Mouse (Mus musculus): ENCODE measurements around the gene Igf2. TPM values are rescaled to one million over a fixed set of nuclear protein-coding genes. Genes with fewer than 3 reads are reported as not detected.

Igf2 gene
- polyA plus RNA-seq (2015; fragmentation: Nextera tagmentation; extraction: Ambion mirVana): 1,178 and 1,276 TPM in 2 replicates

DNA sequence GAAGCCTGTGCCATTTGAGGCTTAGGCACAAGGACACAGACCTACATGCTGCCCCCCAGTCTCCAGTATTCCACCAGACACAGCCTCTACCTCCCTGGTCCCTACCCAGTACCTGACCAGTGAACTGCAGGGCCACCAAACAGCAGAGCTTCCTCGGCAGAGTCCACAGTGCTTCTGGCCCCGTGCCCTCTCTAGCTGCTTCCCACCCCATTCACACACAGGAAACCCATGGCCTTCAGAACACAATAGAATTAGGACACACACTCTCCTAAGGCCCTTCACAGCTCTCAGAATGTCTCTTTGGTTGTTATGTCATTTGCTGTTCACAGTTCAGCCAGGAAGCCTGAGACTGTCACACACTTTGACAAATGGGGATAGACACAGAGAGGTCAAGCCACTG lies at the start of gene Igf2:
TSS of gene Igf2 (minus strand) at position 158 of the 400 bp plus-strand sequence.
- WGBS: 68% methylated on average over 2 of the region's 2 CpGs
- H3K36me3 ChIP-seq: peaks cover 10% of the 10 kb centered on the region; the same call in 1 of the 2 replicates
- H3K27ac ChIP-seq: peak within 1 kb of the TSS; percentile 53
- peak within 1 kb of the TSS; percentile 5; the same call in 1 of the 2 replicates for H3K4me3 ChIP-seq
- peaks cover 14% of the 10 kb centered on the region for H3K4me1 ChIP-seq (replicated peaks)
- H3K27me3 ChIP-seq: peaks cover 45% of the 10 kb centered on the region
- H3K9ac ChIP-seq: no peak within 1 kb of the TSS
- peak within 1 kb of the TSS; percentile 78; the same call in 1 of the 2 replicates for H3K4me2 ChIP-seq
- no peak; the same call in 1 of the 2 replicates for ATAC-seq (replicated peaks; ENCODE audit: insufficient number of reproducible peaks, insufficient read depth, low FRiP score, low read depth)
- H3K9me3 ChIP-seq (replicated peaks): peaks cover 22% of the 10 kb centered on the region

DNA sequence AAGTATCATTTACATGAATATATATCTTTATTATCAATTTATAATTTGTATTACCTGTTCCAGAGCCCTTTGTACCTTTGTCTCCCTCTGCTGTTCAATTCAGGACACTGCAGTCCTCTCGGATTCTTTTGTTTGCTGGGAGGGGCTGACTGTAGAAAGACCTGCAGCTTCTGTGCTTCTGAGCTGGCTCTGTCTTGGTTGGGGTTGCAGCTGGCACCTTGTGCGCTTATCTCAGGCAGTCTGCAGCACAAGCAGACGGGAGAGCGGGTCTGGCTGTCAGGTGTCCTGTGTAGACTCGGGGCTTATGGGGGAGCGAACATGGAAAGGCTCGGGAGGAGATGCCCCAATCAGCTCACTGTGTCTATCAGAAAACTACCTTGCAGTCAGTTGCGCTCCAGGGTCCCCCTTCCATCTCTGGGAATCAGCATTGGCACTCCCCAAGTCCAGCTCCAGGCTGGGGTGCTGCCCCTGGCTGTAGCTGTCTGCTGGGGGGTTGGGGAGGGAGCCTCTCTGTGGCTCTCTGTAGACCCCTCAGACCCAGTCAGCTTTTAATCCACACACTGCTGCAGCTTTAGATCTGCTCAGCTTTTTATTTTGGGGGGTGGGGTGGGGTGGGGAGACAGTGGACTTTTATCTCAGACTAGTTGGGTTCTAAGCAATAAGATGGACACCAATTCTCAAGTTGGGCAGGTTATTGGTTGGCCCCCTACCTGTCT lies 48.3 kb upstream of the Igf2 start:
- Histone ChIP-seq H3K36me3 (no peaks in the 10 kb centered on the region), H3K9ac (peak overlapping the region; percentile 48; the same call in 1 of the 2 replicates), H3K9me3 (replicated peaks) (no peaks in the 10 kb centered on the region), H3K4me2 (peak overlapping the region; percentile 57), H3K4me1 (replicated peaks) (peaks cover 2% of the 10 kb centered on the region), H3K27me3 (0 out of 2 replicates have a peak, but pooled peaks cover 4% of the 10 kb centered on the region), H3K4me3 (peak overlapping the region; percentile 27), H3K27ac (no peak overlapping the region)
- 12% methylated on average over 8 of the region's 8 CpGs for WGBS
- no peak; the same call in 1 of the 2 replicates for ATAC-seq (replicated peaks; ENCODE audit: insufficient number of reproducible peaks, insufficient read depth, low FRiP score, low read depth)

DNA sequence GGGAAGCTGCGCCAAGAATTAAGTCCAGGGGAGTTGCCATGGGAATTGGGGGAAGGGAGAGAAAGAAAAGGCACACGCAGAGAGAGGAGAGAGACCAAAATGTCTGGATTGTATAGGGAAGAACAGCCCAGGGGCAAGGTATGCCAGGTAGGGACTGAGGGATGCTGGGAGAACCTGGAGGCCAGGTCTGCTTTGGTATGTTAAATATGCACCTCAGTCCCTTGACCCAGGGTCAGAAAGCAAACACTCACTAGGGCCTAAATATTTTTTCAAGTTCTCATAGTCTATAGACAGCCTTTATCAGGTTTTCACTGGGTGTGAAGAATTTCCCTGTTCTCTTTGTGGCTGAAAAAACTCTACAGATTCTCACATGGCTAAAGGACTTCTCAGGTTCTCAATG lies 40.3 kb upstream of the Igf2 start:
- Histone ChIP-seq H3K27ac (no peak overlapping the region), H3K4me2 (no peak overlapping the region), H3K27me3 (no peaks in the 10 kb centered on the region), H3K9me3 (replicated peaks) (no peaks in the 10 kb centered on the region), H3K9ac (no peak overlapping the region), H3K36me3 (no peaks in the 10 kb centered on the region), H3K4me3 (no peak overlapping the region), H3K4me1 (replicated peaks) (no peaks in the 10 kb centered on the region)
- no peak for ATAC-seq (replicated peaks; ENCODE audit: insufficient number of reproducible peaks, insufficient read depth, low FRiP score, low read depth)
- 76% methylated on average over 2 of the region's 2 CpGs for WGBS

GRCm38 (mm10) chr7:142699334-142699860 lies 32.8 kb upstream of the Igf2 start:
- H3K9ac ChIP-seq: no peak overlapping the region
- no peak overlapping the region for H3K4me3 ChIP-seq
- H3K4me2 ChIP-seq: no peak overlapping the region
- H3K27me3 ChIP-seq: no peaks in the 10 kb centered on the region
- no peaks in the 10 kb centered on the region for H3K4me1 ChIP-seq (replicated peaks)
- WGBS: 53% methylated on average over 5 of the region's 5 CpGs
- no peak overlapping the region for H3K27ac ChIP-seq
- H3K9me3 ChIP-seq (replicated peaks): no peaks in the 10 kb centered on the region
- no peaks in the 10 kb centered on the region for H3K36me3 ChIP-seq
- no peak for ATAC-seq (replicated peaks; ENCODE audit: insufficient number of reproducible peaks, insufficient read depth, low FRiP score, low read depth)

GRCm38 (mm10) chr7:142678611-142679010 lies 12.0 kb upstream of the Igf2 start:
- no peaks in the 10 kb centered on the region for H3K27me3 ChIP-seq
- H3K4me1 ChIP-seq (replicated peaks): peaks cover 2% of the 10 kb centered on the region; the same call in 1 of the 2 replicates
- no peaks in the 10 kb centered on the region for H3K36me3 ChIP-seq
- H3K4me2 ChIP-seq: no peak overlapping the region
- H3K9ac ChIP-seq: no peak overlapping the region
- 78% methylated on average over 3 of the region's 3 CpGs for WGBS
- no peaks in the 10 kb centered on the region for H3K9me3 ChIP-seq (replicated peaks)
- no peak overlapping the region for H3K4me3 ChIP-seq
- ATAC-seq (replicated peaks; ENCODE audit: insufficient number of reproducible peaks, insufficient read depth, low FRiP score, low read depth): no peak
- H3K27ac ChIP-seq: no peak overlapping the region

GRCm38 (mm10) chr7:142675644-142676043 lies 9.0 kb upstream of the Igf2 start:
- Histone ChIP-seq H3K9ac (no peak overlapping the region), H3K36me3 (no peaks in the 10 kb centered on the region), H3K4me3 (no peak overlapping the region), H3K27me3 (no peaks in the 10 kb centered on the region), H3K4me2 (no peak overlapping the region), H3K9me3 (replicated peaks) (0 out of 2 replicates have a peak, but pooled peaks cover 9% of the 10 kb centered on the region), H3K4me1 (replicated peaks) (peaks cover 2% of the 10 kb centered on the region; the same call in 1 of the 2 replicates), H3K27ac (no peak overlapping the region)
- ATAC-seq (replicated peaks; ENCODE audit: insufficient number of reproducible peaks, insufficient read depth, low FRiP score, low read depth): no peak
- WGBS: 10% methylated on average over 3 of the region's 3 CpGs

DNA sequence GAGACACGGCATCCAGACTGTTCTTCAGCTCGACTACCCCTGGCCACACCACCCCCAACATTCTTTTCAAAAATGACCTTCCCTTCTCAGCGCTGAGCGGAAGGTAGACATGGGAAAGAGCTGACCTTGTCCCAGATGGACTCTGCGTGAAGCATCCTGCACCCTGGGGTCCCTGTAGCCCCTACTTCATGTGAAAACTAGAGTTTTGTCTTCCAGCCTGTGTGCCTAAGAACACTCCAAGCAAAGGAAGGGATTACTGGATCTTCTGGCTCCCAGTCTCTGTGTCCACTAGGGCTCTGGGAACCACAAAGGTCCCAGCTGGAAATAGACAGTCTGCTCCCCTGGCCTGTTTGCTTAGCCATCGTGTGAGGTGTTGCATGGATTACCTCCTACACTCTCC lies 8.5 kb upstream of the Igf2 start:
- peaks cover 13% of the 10 kb centered on the region for H3K9me3 ChIP-seq (replicated peaks)
- H3K27me3 ChIP-seq: no peaks in the 10 kb centered on the region
- no peak overlapping the region for H3K27ac ChIP-seq
- peaks cover 2% of the 10 kb centered on the region; the same call in 1 of the 2 replicates for H3K4me1 ChIP-seq (replicated peaks)
- 0 out of 2 replicates have a peak, but pooled peaks cover 2% of the 10 kb centered on the region for H3K36me3 ChIP-seq
- no peak overlapping the region for H3K9ac ChIP-seq
- 57% methylated on average over 6 of the region's 6 CpGs for WGBS
- ATAC-seq (replicated peaks; ENCODE audit: insufficient number of reproducible peaks, insufficient read depth, low FRiP score, low read depth): no peak
- H3K4me3 ChIP-seq: no peak overlapping the region
- H3K4me2 ChIP-seq: no peak overlapping the region

- H3K36me3 ChIP-seq: peaks cover 10% of the 10 kb centered on the region; the same call in 1 of the 2 replicates
- H3K27me3 ChIP-seq: no peaks in the 10 kb centered on the region
- H3K4me3 ChIP-seq: no peak overlapping the region
- WGBS: 20% methylated on average over 4 of the region's 4 CpGs
- H3K27ac ChIP-seq: no peak overlapping the region
- peaks cover 2% of the 10 kb centered on the region; the same call in 1 of the 2 replicates for H3K4me1 ChIP-seq (replicated peaks)
- H3K9me3 ChIP-seq (replicated peaks): peaks cover 22% of the 10 kb centered on the region
- H3K9ac ChIP-seq: no peak overlapping the region
- H3K4me2 ChIP-seq: no peak overlapping the region
- ATAC-seq (replicated peaks; ENCODE audit: insufficient number of reproducible peaks, insufficient read depth, low FRiP score, low read depth): no peak
These were observed 5.5 kb upstream of the Igf2 start for GRCm38 (mm10) chr7:142672120-142672519.

DNA sequence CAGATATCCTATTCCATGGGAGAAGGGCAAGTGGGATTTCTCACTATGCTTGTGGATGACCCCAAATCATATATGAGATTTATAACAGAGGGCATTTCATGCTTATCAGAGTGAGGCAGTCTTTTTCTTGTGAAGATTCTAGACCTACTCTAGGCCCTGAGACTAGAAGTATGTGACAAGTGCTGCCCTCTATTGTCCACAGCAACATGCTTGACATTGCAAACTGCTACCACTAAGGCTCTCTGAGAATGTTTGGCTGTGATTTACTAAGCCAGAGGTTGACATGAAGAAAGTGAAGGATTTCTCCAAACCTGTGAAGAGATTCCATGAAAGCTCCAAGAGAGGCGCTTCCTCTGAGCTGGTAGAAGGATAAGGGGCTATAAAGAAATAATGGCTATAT lies 4.5 kb upstream of the Igf2 start:
- H3K36me3 ChIP-seq: peaks cover 10% of the 10 kb centered on the region; the same call in 1 of the 2 replicates
- H3K27me3 ChIP-seq: peaks cover 5% of the 10 kb centered on the region
- peaks cover 22% of the 10 kb centered on the region for H3K9me3 ChIP-seq (replicated peaks)
- peaks cover 2% of the 10 kb centered on the region; the same call in 1 of the 2 replicates for H3K4me1 ChIP-seq (replicated peaks)
- no peak overlapping the region for H3K4me2 ChIP-seq
- WGBS: 92% methylated on average over 1 of the region's 1 CpGs
- H3K4me3 ChIP-seq: no peak overlapping the region
- H3K9ac ChIP-seq: no peak overlapping the region
- no peak for ATAC-seq (replicated peaks; ENCODE audit: insufficient number of reproducible peaks, insufficient read depth, low FRiP score, low read depth)
- H3K27ac ChIP-seq: no peak overlapping the region

- peaks cover 10% of the 10 kb centered on the region; the same call in 1 of the 2 replicates for H3K36me3 ChIP-seq
- H3K9me3 ChIP-seq (replicated peaks): peaks cover 22% of the 10 kb centered on the region
- 81% methylated on average over 23 of the region's 23 CpGs for WGBS
These were observed 3.4 kb upstream of the Igf2 start, which contains the start of gene Gm49394 for GRCm38 (mm10) chr7:142669751-142670625. Gm49394 (minus strand) TSS chr7:142669942.

GRCm38 (mm10) chr7:142668328-142668727 lies 1.7 kb upstream of the Igf2 start:
- Histone ChIP-seq H3K4me1 (replicated peaks) (peaks cover 14% of the 10 kb centered on the region), H3K9ac (no peak overlapping the region), H3K4me3 (no peak overlapping the region), H3K36me3 (peaks cover 10% of the 10 kb centered on the region; the same call in 1 of the 2 replicates), H3K27me3 (peaks cover 32% of the 10 kb centered on the region), H3K27ac (no peak overlapping the region), H3K4me2 (no peak overlapping the region), H3K9me3 (replicated peaks) (peaks cover 22% of the 10 kb centered on the region)
- ATAC-seq (replicated peaks; ENCODE audit: insufficient number of reproducible peaks, insufficient read depth, low FRiP score, low read depth): no peak
- WGBS: 88% methylated on average over 1 of the region's 1 CpGs

More at GRCm38 (mm10) chr7:142669751-142670625, 3.4 kb upstream of the Igf2 start, which contains the start of gene Gm49394:
- no peak for ATAC-seq (replicated peaks; ENCODE audit: insufficient number of reproducible peaks, insufficient read depth, low FRiP score, low read depth)
- H3K4me3 ChIP-seq: no peak within 1 kb of the TSS
- H3K9ac ChIP-seq: no peak within 1 kb of the TSS
- H3K27me3 ChIP-seq: peaks cover 16% of the 10 kb centered on the region
- H3K27ac ChIP-seq: no peak within 1 kb of the TSS
- no peak within 1 kb of the TSS for H3K4me2 ChIP-seq
- no peaks in the 10 kb centered on the region; the same call in 1 of the 2 replicates for H3K4me1 ChIP-seq (replicated peaks)
